Mouse (Mus musculus) lung, adult 2 months (tissue): Measurements from ENCODE around the gene Pdrg1. TPM values are rescaled to one million over a fixed set of nuclear protein-coding genes. Genes with fewer than 3 reads are reported as not detected.

Source experiments
- DNase-seq: peaks from one replicate; pipeline ENCODE4 v3.0.0; 2022
- H3K4me1 ChIP-seq: fragments of 200-500 bp; 2 replicates; pipeline ENCODE4 v1.6.1; 2011; ENCODE audit warnings: low read length; ENCODE audit not compliant: control insufficient read depth, insufficient read depth
- H3K4me3 ChIP-seq: fragments of 200-500 bp; replicated peaks from 2 replicates; pipeline ENCODE3; 2011; ENCODE audit warnings: low read depth, mild to moderate bottlenecking, control low read depth, low read length; ENCODE audit errors: extremely low read depth
- CTCF ChIP-seq: fragments of 200-500 bp; IDR thresholded peaks from 2 replicates; pipeline ENCODE4 v1.5.1; 2011; ENCODE audit warnings: mild to moderate bottlenecking, low read length, control low read depth; ENCODE audit not compliant: insufficient read depth
- POLR2A ChIP-seq: fragments of 200-500 bp; IDR thresholded peaks from 2 replicates; pipeline ENCODE4 v1.6.1; 2011; ENCODE audit warnings: low read depth, mild to moderate bottlenecking, control low read depth, low read length, borderline replicate concordance; ENCODE audit errors: extremely low read depth
- WGBS: fragments of 180-500 bp; shearing (Covaris S2); methylation state at CpG from one replicate; pipeline ENCODE4 v1.1.7; 2018; 5-methylcytosine and 5-hydroxymethylcytosine counted together
- polyA plus RNA-seq: library from polyadenylated mRNA; depleted of rRNA; stranded (reverse); fragments of >200 nt; gene quantifications from 2 replicates; pipeline ENCODE4 v1.2.3, GENCODE M21; 2012

Gene Pdrg1
- polyA plus RNA-seq, 1 experiment = 61.9 TPM

DNA sequence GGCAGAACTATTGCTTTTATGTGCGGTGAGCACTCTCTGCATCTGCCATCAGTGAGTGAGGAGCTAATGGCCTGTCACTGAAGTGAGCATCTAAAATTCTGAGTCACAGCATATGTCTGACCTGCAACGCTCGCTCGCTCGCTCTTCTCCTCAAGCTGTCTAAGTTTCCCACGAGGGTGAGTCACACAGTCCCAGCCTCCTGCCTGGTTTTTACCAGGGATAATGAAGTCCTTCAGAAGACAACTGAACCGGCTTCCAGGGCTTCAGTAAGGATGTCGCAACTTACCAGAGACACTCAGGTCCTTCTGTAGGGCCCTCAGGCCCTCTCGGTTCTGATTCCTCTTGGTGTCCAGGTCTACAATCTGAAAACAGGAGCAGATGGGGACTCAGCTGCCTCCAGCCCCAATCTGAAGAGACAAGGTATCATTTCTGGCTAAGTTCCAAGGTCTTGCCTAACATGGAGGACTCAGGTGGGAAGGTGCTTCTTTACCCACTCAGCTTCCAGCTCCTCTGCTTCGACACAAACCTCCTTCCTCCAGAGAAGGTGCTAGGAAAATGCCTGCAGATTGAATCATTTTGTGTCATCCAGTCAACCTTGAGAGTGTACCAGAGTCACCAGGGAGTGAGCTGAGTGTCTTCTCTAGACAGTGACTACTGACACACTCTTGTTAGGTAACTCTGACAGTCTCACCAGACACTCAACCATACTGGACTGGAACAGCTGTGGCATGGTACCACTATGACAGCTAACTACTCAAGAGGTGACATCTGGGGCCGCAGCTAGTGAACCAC, 1.3 kb downstream of the Pdrg1 start:
- no peak for TF ChIP-seq POLR2A
- TF ChIP-seq CTCF = no peak
- peaks cover 5% of the 10 kb centered on the region; the same call in 1 of the 2 replicates for H3K4me1 ChIP-seq
- no peak for DNase-seq
- WGBS = 86% methylated on average over 11 of the region's 11 CpGs
- H3K4me3 ChIP-seq = no peak overlapping the region

GRCm38 (mm10) chr2:153009192-153009973, 5.8 kb downstream of the Pdrg1 start:
- H3K4me3 ChIP-seq = no peak overlapping the region
- DNase-seq = no peak
- H3K4me1 ChIP-seq = peaks cover 3% of the 10 kb centered on the region; the same call in 1 of the 2 replicates
- WGBS = 86% methylated on average over 12 of the region's 12 CpGs
- TF ChIP-seq POLR2A (no peak), CTCF (no peak)

- H3K4me1 ChIP-seq = no peaks in the 10 kb centered on the region
- no peak for TF ChIP-seq POLR2A
- no peak for TF ChIP-seq CTCF
- 83% methylated on average over 3 of the region's 3 CpGs for WGBS
- no peak for DNase-seq
- no peak overlapping the region for H3K4me3 ChIP-seq
Observed at GRCm38 (mm10) chr2:153005981-153006380, 9.2 kb downstream of the Pdrg1 start.

DNA sequence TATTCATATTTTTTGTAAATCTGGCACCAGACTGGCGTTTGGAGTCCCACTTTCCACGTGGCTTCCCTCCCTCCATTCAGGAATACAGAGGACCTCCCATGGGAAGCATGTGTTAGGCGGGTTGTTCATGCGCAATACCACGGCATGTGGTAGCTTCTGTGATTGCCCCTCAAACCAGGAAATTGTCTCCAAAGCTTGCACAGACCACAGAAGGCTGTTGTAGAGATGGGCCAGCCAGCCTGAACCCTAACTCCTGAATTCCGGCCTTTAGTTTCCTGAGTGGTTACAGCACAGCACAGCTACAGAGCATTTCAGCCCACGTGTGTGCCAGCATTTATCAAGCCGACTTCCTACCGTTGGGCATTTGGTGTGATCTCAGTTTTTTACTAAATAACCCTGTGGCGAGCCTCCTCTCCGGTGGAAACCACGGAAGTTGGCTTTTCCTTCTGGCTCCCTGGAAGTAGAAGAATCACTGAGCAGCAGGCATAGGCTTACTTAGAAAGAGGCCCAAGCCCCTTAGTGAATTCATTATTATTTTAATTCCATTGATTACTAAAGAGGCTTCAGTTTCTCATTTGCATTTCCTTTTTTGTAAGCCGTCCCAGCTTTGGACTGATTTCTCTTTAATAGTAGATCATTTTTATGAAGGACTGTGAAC, 11.4 kb downstream of the Pdrg1 start:
- Histone ChIP-seq H3K4me1 (no peaks in the 10 kb centered on the region), H3K4me3 (no peak overlapping the region)
- TF ChIP-seq POLR2A (no peak), CTCF (no peak)
- WGBS = 48% methylated on average over 13 of the region's 13 CpGs
- DNase-seq = no peak

GRCm38 (mm10) chr2:153002492-153003248, 12.6 kb downstream of the Pdrg1 start:
- WGBS = 62% methylated on average over 15 of the region's 15 CpGs
- H3K4me1 ChIP-seq = no peaks in the 10 kb centered on the region
- no peak overlapping the region for H3K4me3 ChIP-seq
- no peak for DNase-seq
- TF ChIP-seq CTCF = no peak
- TF ChIP-seq POLR2A = no peak

- DNase-seq = no peak
- H3K4me3 ChIP-seq = no peak overlapping the region
- TF ChIP-seq POLR2A = no peak
- no peak for TF ChIP-seq CTCF
- 61% methylated on average over 4 of the region's 4 CpGs for WGBS
- no peaks in the 10 kb centered on the region for H3K4me1 ChIP-seq
Observed at GRCm38 (mm10) chr2:152997046-152997445, 18.2 kb downstream of the Pdrg1 start.

- Histone ChIP-seq H3K4me1 (no peaks in the 10 kb centered on the region), H3K4me3 (no peak overlapping the region)
- TF ChIP-seq POLR2A = no peak
- TF ChIP-seq CTCF = no peak
- DNase-seq = no peak
- WGBS = 85% methylated on average over 9 of the region's 9 CpGs
Observed at GRCm38 (mm10) chr2:152991529-152991928, 23.7 kb downstream of the Pdrg1 start.

- Histone ChIP-seq H3K4me1 (no peaks in the 10 kb centered on the region), H3K4me3 (no peak overlapping the region)
- WGBS = 38% methylated on average over 1 of the region's 1 CpGs
- TF ChIP-seq CTCF = no peak
- TF ChIP-seq POLR2A = no peak
- no peak for DNase-seq
Observed at GRCm38 (mm10) chr2:152985582-152985981, 29.6 kb downstream of the Pdrg1 start.

DNA sequence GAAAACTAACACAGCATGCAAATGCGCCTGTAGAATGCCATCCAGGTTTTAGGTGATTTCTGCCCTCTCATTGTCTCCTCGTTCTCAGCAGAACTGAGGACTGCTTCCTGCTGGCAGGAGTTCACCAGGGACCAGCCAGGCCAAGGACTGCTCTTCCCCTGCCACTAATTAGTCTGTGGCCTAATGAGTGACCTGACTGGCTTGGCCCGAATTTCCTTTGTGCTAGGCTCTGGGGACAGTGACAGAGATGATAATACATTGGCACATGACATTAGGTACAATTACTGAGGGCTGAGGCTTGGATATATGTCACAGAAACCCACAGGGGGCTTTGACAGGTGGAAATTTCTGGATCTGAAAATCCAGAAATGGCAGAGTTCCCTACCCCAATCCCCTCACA, 38.2 kb downstream of the Pdrg1 start:
- Histone ChIP-seq H3K4me1 (no peaks in the 10 kb centered on the region), H3K4me3 (no peak overlapping the region)
- no peak for DNase-seq
- TF ChIP-seq POLR2A = no peak
- TF ChIP-seq CTCF = no peak
- 58% methylated on average over 3 of the region's 3 CpGs for WGBS
